Mouse (Mus musculus) ES-E14 (cell line): Measurements from ENCODE around the gene Ddx41. TPM values are rescaled to one million over a fixed set of nuclear protein-coding genes. Genes with fewer than 3 reads are reported as not detected.

Experiments used
- DNase-seq: peaks from one replicate; pipeline ENCODE4 v3.0.0-alpha.2; 2013; ENCODE audit warnings: low read depth, low spot score
- H3K27ac ChIP-seq: 2 replicates; pipeline ENCODE4 v1.5.1; 2012; ENCODE audit warnings: low read depth, mild to moderate bottlenecking, low read length, moderate library complexity, mixed read lengths; ENCODE audit not compliant: poor library complexity, insufficient read depth, severe bottlenecking
- H3K36me3 ChIP-seq: 2 replicates; pipeline ENCODE4 v1.6.1; 2012; ENCODE audit warnings: mild to moderate bottlenecking, low read length, moderate library complexity, mixed read lengths; ENCODE audit not compliant: control insufficient read depth, poor library complexity, insufficient read depth, severe bottlenecking
- H3K4me1 ChIP-seq, 2 experiments: fragments of 150-350 bp in 1 of 2; sonication (generic) in 1 of 2; 2 replicates each; pipeline ENCODE4 v1.6.1; 2012; ENCODE audit warnings: low read length in 2 of 2, mild to moderate bottlenecking in 1 of 2, mixed read lengths in 1 of 2; ENCODE audit not compliant: control insufficient read depth in 2 of 2, insufficient read depth in 2 of 2, poor library complexity in 1 of 2
- H3K4me3 ChIP-seq, 2 experiments: fragments of 150-350 bp in 1 of 2; sonication (generic) in 1 of 2; 2 replicates each; pipeline ENCODE4 v1.5.1; 2012; ENCODE audit warnings: low read length in 2 of 2, low read depth in 1 of 2, mild to moderate bottlenecking in 1 of 2, mixed read lengths in 1 of 2; ENCODE audit not compliant: insufficient read depth in 1 of 2, poor library complexity in 1 of 2, severe bottlenecking in 1 of 2
- H3K9ac ChIP-seq: 2 replicates; pipeline ENCODE4 v1.6.1; 2012; ENCODE audit warnings: low read depth, mild to moderate bottlenecking, low read length, mixed read lengths; ENCODE audit not compliant: poor library complexity, insufficient read depth, severe bottlenecking
- H3K9me3 ChIP-seq: fragments of 150-350 bp; sonication (generic); 2 replicates; pipeline ENCODE4 v1.6.1; 2012; ENCODE audit warnings: low read depth, mild to moderate bottlenecking, low read length; ENCODE audit not compliant: control insufficient read depth, insufficient read depth
- CHD2 ChIP-seq: IDR thresholded peaks from 2 replicates; pipeline ENCODE4 v1.6.1; 2014; ENCODE audit warnings: mild to moderate bottlenecking, low read depth, low read length, inconsistent platforms
- HCFC1 ChIP-seq: IDR thresholded peaks from 2 replicates; pipeline ENCODE4 v1.6.1; 2012; ENCODE audit warnings: low read length, inconsistent platforms, borderline replicate concordance; ENCODE audit not compliant: insufficient read depth
- MAFK ChIP-seq: IDR thresholded peaks from 2 replicates; pipeline ENCODE4 v1.6.1; 2014; ENCODE audit warnings: mild to moderate bottlenecking, low read depth, low read length, inconsistent platforms; ENCODE audit not compliant: insufficient read depth
- ZC3H11A ChIP-seq: IDR thresholded peaks from 2 replicates; pipeline ENCODE4 v1.6.1; 2012; ENCODE audit warnings: low read depth, mild to moderate bottlenecking, inconsistent platforms, low read length, borderline replicate concordance
- ZNF384 ChIP-seq: IDR thresholded peaks from 2 replicates; pipeline ENCODE4 v1.6.1; 2012; ENCODE audit warnings: low read depth, low read length, inconsistent platforms
- in situ Hi-C, 2 experiments: fragments of 600-800 bp; cut with MboI; formaldehyde crosslinking; loops; one replicate each; pipeline ENCODE4 v1.15.1; 2025; ENCODE audit warnings: low sequenced_read_pairs in 2 of 2, inconsistent platforms in 1 of 2; ENCODE audit not compliant: unreplicated experiment in 2 of 2
- total RNA-seq: library from RNA; depleted of rRNA; stranded (reverse); fragments of 300-350 nt; gene quantifications from 2 replicates; pipeline ENCODE4 v1.2.3, GENCODE M21; 2012; rRNA removed

Ddx41 gene
- total RNA-seq, 1 experiment, result 85.9 TPM

DNA sequence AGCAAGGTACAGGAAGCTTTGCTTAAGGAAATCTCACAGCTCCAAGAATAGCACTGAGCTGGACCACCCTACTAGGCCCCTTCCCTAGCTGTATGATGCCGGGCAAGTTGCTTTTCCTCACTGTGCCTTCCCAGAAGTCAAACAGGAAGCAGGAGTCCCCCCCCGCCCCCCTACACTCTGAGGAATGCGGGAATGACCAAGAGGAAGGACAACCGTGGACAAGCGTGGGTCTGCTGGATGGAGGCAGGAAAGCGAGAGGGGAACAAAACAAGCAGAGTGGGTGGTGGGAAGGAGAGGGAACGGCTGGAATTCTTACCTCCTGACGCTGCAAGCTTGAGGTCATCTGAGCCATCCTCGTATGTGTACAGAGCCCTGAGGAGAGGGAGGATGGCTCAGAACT, 53.4 kb downstream of the Ddx41 start:
- Histone ChIP-seq H3K9me3 (no peaks in the 10 kb centered on the region), H3K9ac (no peak overlapping the region), H3K27ac (no peak overlapping the region), H3K4me1 (peaks cover 3 to 8% of the 10 kb centered on the region in 2 experiments; a peak in 2 of 4 replicates), H3K36me3 (no peaks in the 10 kb centered on the region), H3K4me3 (no peak overlapping the region)
- in situ Hi-C loops, result no loop called here
- TF ChIP-seq MAFK (no peak), CHD2 (no peak), HCFC1 (no peak), ZC3H11A (no peak), ZNF384 (no peak)
- no peak for DNase-seq

DNA sequence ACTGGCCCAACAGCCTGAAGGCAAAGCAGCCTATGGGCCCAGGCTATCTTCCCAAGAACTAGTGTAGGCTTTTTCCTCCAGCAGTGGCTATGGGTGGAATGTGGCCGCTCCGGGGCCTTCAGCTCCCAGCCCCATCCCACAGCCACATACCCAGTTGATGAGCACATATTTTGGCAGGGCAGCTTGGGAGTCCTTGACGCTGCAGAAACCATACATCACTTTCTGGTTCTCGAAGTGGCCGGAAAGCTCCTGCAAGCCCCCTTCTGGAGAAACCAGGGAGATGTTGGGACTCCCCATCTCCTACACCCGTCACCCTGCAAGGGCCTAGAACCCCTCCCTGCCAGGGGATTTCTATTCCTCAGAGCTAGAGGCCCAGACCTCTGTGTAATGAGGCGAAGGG, 53.9 kb downstream of the Ddx41 start:
- Histone ChIP-seq H3K9me3 (no peaks in the 10 kb centered on the region), H3K27ac (no peak overlapping the region), H3K9ac (no peak overlapping the region), H3K4me3 (no peak overlapping the region), H3K36me3 (no peaks in the 10 kb centered on the region), H3K4me1 (peaks cover 3 to 8% of the 10 kb centered on the region in 2 experiments; a peak in 2 of 4 replicates)
- TF ChIP-seq CHD2 (no peak), ZC3H11A (no peak), MAFK (no peak), HCFC1 (no peak), ZNF384 (no peak)
- in situ Hi-C loops, result no loop called here
- DNase-seq, result no peak

Other genes starting within 250 kb of the Ddx41 start
- gene Prelid1, start 216.2 kb downstream of the Ddx41 start, total RNA-seq, result 198 and 217 TPM in 2 replicates
- gene Rab24, start 214.7 kb downstream of the Ddx41 start, total RNA-seq, result 67.5 and 79.4 TPM in 2 replicates
- 12.5 and 19.8 TPM in 2 replicates for gene Mxd3, start 206.8 kb downstream of the Ddx41 start, total RNA-seq
- gene Lman2, start 173.9 kb downstream of the Ddx41 start, total RNA-seq, result 195 and 272 TPM in 2 replicates
- 0.62 and 1.4 TPM in 2 replicates for gene Rgs14, start 166.9 kb downstream of the Ddx41 start, total RNA-seq
- gene Slc34a1, start 138.5 kb downstream of the Ddx41 start, total RNA-seq, result not detected in 2 replicates
- gene Pfn3, start 121.4 kb downstream of the Ddx41 start, total RNA-seq, result not detected in 2 replicates
- gene F12, start 109.9 kb downstream of the Ddx41 start, total RNA-seq, result not detected in 2 replicates
- 74.7 and 132 TPM in 2 replicates for gene Grk6, start 91.6 kb downstream of the Ddx41 start, total RNA-seq
- gene Prr7, start 72.4 kb downstream of the Ddx41 start, total RNA-seq, result 2.5 and 5.8 TPM in 2 replicates
- gene Dbn1, start 48.5 kb downstream of the Ddx41 start, total RNA-seq, result 77.0 and 83.8 TPM in 2 replicates
- 46.7 and 58.2 TPM in 2 replicates for gene Pdlim7, start 23.0 kb downstream of the Ddx41 start, total RNA-seq
- 0.98 and 1.7 TPM in 2 replicates for gene Dok3, start 7.4 kb downstream of the Ddx41 start, total RNA-seq
- 50.8 and 77.5 TPM in 2 replicates for gene Fam193b, start 34.5 kb upstream of the Ddx41 start, total RNA-seq
- 363 and 460 TPM in 2 replicates for gene Tmed9, start 37.1 kb upstream of the Ddx41 start, total RNA-seq
- 21.0 and 24.3 TPM in 2 replicates for gene B4galt7, start 63.2 kb upstream of the Ddx41 start, total RNA-seq
- gene Caml, start 86.3 kb upstream of the Ddx41 start, total RNA-seq, result 47.8 and 56.3 TPM in 2 replicates
- gene Ddx46, start 98.4 kb upstream of the Ddx41 start, total RNA-seq, result 45.5 and 56.4 TPM in 2 replicates
- gene B230219D22Rik, start 156.5 kb upstream of the Ddx41 start, total RNA-seq, result 32.1 and 40.0 TPM in 2 replicates
- gene Txndc15, start 178.0 kb upstream of the Ddx41 start, total RNA-seq, result 56.9 and 61.5 TPM in 2 replicates
- gene Pcbd2, start 190.7 kb upstream of the Ddx41 start, total RNA-seq, result 9.2 and 10.8 TPM in 2 replicates
- gene Catsper3, start 247.9 kb upstream of the Ddx41 start, total RNA-seq, result not detected in 2 replicates